8 mouse cellular contexts compared by ENCODE assay signal in the genomic region with DNA sequence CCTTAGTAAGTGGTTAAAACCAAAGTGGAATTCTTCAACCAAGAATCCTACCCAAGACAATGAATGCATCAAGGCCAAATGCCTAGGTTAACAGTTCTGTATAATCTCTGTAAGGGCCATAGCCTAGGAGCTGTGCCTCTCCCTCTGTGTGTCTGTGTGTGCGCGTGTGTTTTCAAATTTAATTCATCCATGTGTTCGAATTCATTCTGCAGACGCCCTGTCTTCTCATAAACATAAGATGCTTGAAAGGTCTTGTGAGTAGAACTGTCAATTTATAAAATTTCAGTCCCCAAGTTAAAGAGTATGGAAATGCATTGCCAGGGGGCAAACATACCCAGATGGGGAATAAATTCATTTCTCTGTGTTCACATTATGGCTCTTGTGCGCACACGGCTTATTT. TPM values are rescaled to one million over a fixed set of nuclear protein-coding genes. Genes with fewer than 3 reads are reported as not detected.
DNase-seq lines count a peak whose midpoint lies in the region; ATAC-seq lines count a peak whose summit lies in the region.

No protein-coding gene starts in this region.

- H3K4me2 ChIP-seq in heart, embryonic 11.5 days = peak overlapping the region; percentile 84
- H3K4me2 ChIP-seq in hindbrain, embryonic 11.5 days (replicated peaks; ENCODE audit: low read depth, low read length) = peak overlapping the region; percentile 62
- H3K4me2 ChIP-seq in midbrain, embryonic 12.5 days (replicated peaks) = peak overlapping the region; percentile 66

- DNase-seq in heart, adult 8-10 months (ENCODE audit: low spot score) = no peak
- DNase-seq in embryonic facial prominence, embryonic 10.5 days (ENCODE audit: low spot score) = no peak
- DNase-seq in hindbrain, embryonic 11.5 days (ENCODE audit: low spot score) = no peak
- DNase-seq in layer of hippocampus, postnatal 25 days (ENCODE audit: extremely low spot score in 1 of 2, low spot score in 1 of 2) = no peak
- no peak for DNase-seq in adrenal gland, postnatal 36 days

- no peaks in the 10 kb centered on the region for H3K27me3 ChIP-seq in heart, embryonic 11.5 days (ENCODE audit: control insufficient read depth, insufficient read depth, low read length)
- H3K27me3 ChIP-seq in embryonic facial prominence, embryonic 10.5 days (replicated peaks; ENCODE audit: low read depth, poor library complexity, severe bottlenecking) = no peaks in the 10 kb centered on the region
- no peaks in the 10 kb centered on the region for H3K27me3 ChIP-seq in hindbrain, embryonic 11.5 days (ENCODE audit: control insufficient read depth, insufficient read depth, low read length)
- H3K27me3 ChIP-seq in midbrain, embryonic 12.5 days = no peaks in the 10 kb centered on the region

- no peaks in the 10 kb centered on the region for H3K9me3 ChIP-seq in heart, embryonic 11.5 days (replicated peaks; ENCODE audit: control insufficient read depth, low read length)
- no peaks in the 10 kb centered on the region for H3K9me3 ChIP-seq in embryonic facial prominence, embryonic 10.5 days
- no peaks in the 10 kb centered on the region for H3K9me3 ChIP-seq in hindbrain, embryonic 11.5 days (ENCODE audit: control insufficient read depth, low read length)
- no peaks in the 10 kb centered on the region for H3K9me3 ChIP-seq in midbrain, embryonic 12.5 days

- 43% methylated on average over 6 of the region's 6 CpGs for WGBS in heart, embryonic 11.5 days (ENCODE audit: insufficient replicate concordance)
- 33% methylated on average over 6 of the region's 6 CpGs for WGBS in embryonic facial prominence, embryonic 10.5 days
- 16% methylated on average over 6 of the region's 6 CpGs for WGBS in hindbrain, embryonic 11.5 days
- WGBS in midbrain, embryonic 12.5 days = 19% methylated on average over 6 of the region's 6 CpGs

- peak overlapping the region; percentile 54 for H3K9ac ChIP-seq in heart, embryonic 11.5 days (ENCODE audit: low read depth, low read length)
- H3K9ac ChIP-seq in hindbrain, embryonic 11.5 days (ENCODE audit: low read depth, low read length) = peak overlapping the region; percentile 44
- H3K9ac ChIP-seq in midbrain, embryonic 12.5 days (replicated peaks) = peak overlapping the region; percentile 60

- peak overlapping the region; percentile 72 for H3K4me3 ChIP-seq in heart, embryonic 11.5 days (ENCODE audit: low read depth, low read length)
- H3K4me3 ChIP-seq in embryonic facial prominence, embryonic 10.5 days = peak overlapping the region; percentile 90
- H3K4me3 ChIP-seq in hindbrain, embryonic 11.5 days (ENCODE audit: low read depth, low read length) = peak overlapping the region; percentile 75
- peak overlapping the region; percentile 85 for H3K4me3 ChIP-seq in midbrain, embryonic 12.5 days

- H3K4me1 ChIP-seq in heart, embryonic 11.5 days (ENCODE audit: control insufficient read depth, insufficient read depth, low read length) = peaks cover 40% of the 10 kb centered on the region
- peaks cover 55% of the 10 kb centered on the region for H3K4me1 ChIP-seq in embryonic facial prominence, embryonic 10.5 days
- peaks cover 10% of the 10 kb centered on the region for H3K4me1 ChIP-seq in hindbrain, embryonic 11.5 days (replicated peaks; ENCODE audit: control insufficient read depth, insufficient read depth, low read length)
- peaks cover 49% of the 10 kb centered on the region for H3K4me1 ChIP-seq in midbrain, embryonic 12.5 days

- H3K36me3 ChIP-seq in heart, embryonic 11.5 days (ENCODE audit: control insufficient read depth, insufficient read depth, low read length) = no peaks in the 10 kb centered on the region
- peaks cover 11% of the 10 kb centered on the region; the same call in 1 of the 2 replicates for H3K36me3 ChIP-seq in embryonic facial prominence, embryonic 10.5 days (replicated peaks)
- H3K36me3 ChIP-seq in hindbrain, embryonic 11.5 days (ENCODE audit: control insufficient read depth, insufficient read depth, low read length) = no peaks in the 10 kb centered on the region
- no peaks in the 10 kb centered on the region for H3K36me3 ChIP-seq in midbrain, embryonic 12.5 days

- no peak for ATAC-seq in heart, embryonic 11.5 days (replicated peaks; ENCODE audit: insufficient number of reproducible peaks, low FRiP score, low TSS enrichment)
- ATAC-seq in hindbrain, embryonic 11.5 days (ENCODE audit: low FRiP score) = no peak
- ATAC-seq in midbrain, embryonic 12.5 days (ENCODE audit: low FRiP score, low read depth) = no peak
- no peak for ATAC-seq in granulocyte monocyte progenitor cell, adult 5-6 weeks (replicated peaks; ENCODE audit: poor library complexity, severe bottlenecking)

- peak overlapping the region; percentile 17; the same call in 1 of the 2 replicates for H3K27ac ChIP-seq in heart, embryonic 11.5 days (ENCODE audit: low read depth, low read length)
- peak overlapping the region; percentile 99 for H3K27ac ChIP-seq in embryonic facial prominence, embryonic 10.5 days (replicated peaks)
- H3K27ac ChIP-seq in hindbrain, embryonic 11.5 days (ENCODE audit: low read depth, low read length) = peak overlapping the region; percentile 54
- peak overlapping the region; percentile 69 for H3K27ac ChIP-seq in midbrain, embryonic 12.5 days (replicated peaks)

RNA-seq across cellular contexts. Expression of gene Pbx1, which starts 3.8 kb away (rescaled TPM):
- polyA plus RNA-seq in heart, embryonic 11.5 days (2014; fragmentation: Nextera tagmentation; extraction: Ambion mirVana) = 25.0 and 33.5 TPM in 2 replicates
- total RNA-seq in heart, adult 8-10 months (2022) = 10 to 100 TPM; 48.1 to 60.7 (median 56.2) TPM
- polyA plus RNA-seq in embryonic facial prominence, embryonic 10.5 days (2016; fragmentation: Nextera tagmentation; extraction: Ambion mirVana) = 37.2 and 41.6 TPM in 2 replicates
- polyA plus RNA-seq in hindbrain, embryonic 11.5 days (2014; fragmentation: Nextera tagmentation; extraction: Ambion mirVana) = 49.0 and 59.2 TPM in 2 replicates
- polyA plus RNA-seq in midbrain, embryonic 12.5 days (2016; fragmentation: Nextera tagmentation; extraction: Ambion mirVana) = 73.7 TPM in 2 replicates
- total RNA-seq in layer of hippocampus, postnatal 25 days (2021) = 100 to 1,000 TPM in 1 of 2 experiments, 10 to 100 TPM in 1; 98.0 to 114 TPM
- 100 to 1,000 TPM; 162 to 190 TPM for total RNA-seq in adrenal gland, postnatal 36 days (2021)
- 4.9 and 8.2 TPM in 2 replicates for total RNA-seq in granulocyte monocyte progenitor cell, adult 5-6 weeks (2014; fragmentation: Nextera tagmentation)
- 4.1 and 4.7 TPM in 2 replicates for total RNA-seq in granulocyte monocyte progenitor cell, adult 5-6 weeks (2017)

Comparison
In these comparisons a context has a peak if more than half of its experiments do, and no peak if none do; other contexts are left out.
1. H3K27ac ChIP-seq: peak in every context shown above with its lines; median percentile 99 in embryonic facial prominence, embryonic 10.5 days; 69 in midbrain, embryonic 12.5 days; 54 in hindbrain, embryonic 11.5 days; 17 in heart, embryonic 11.5 days.
2. RNA of gene Pbx1, which starts 3.8 kb away (total RNA-seq): 162 to 190 TPM in adrenal gland, postnatal 36 days, 98.0 to 114 TPM in layer of hippocampus, postnatal 25 days and 48.1 to 60.7 TPM in heart, adult 8-10 months; 4.1 to 8.2 TPM in granulocyte monocyte progenitor cell, adult 5-6 weeks; every median in the first group is over 4 times any median in the second.
3. Peak in every context shown above with its lines, with median percentiles within 50 percentile points of each other: H3K4me2 ChIP-seq, H3K4me3 ChIP-seq and H3K9ac ChIP-seq.